Mouse (Mus musculus): ENCODE measurements around the gene Mgat1.
A peak's percentile ranks its signal among the peaks of the same experiment; 100 is the strongest.

Gene Mgat1

DNA sequence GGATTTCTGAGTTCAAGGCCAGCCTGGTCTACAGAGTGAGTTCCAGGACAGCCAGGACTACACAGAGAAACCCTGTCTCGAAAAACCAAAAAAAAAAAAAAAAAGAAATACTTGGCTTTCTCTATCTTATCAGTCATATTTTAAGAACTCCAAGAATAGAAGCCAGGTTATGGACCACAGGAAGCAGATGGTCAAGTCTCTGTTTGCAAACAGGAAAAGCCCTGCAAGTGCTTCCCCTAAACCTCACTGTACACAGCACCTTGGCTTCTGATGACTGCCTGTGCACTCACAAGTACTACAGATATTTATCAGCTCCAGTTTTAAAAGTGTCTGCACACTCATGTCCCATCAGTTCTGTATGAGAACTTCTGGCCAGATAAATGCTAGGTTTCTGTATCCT, 2.5 kb upstream of the Mgat1 start:
- no peak for DNase-seq (ENCODE audit: low spot score in 2 of 2)

GRCm38 (mm10) chr11:49242944-49243626, 906 bp upstream of the Mgat1 start:
- no peak for DNase-seq (ENCODE audit: low spot score in 2 of 2)

GRCm38 (mm10) chr11:49244595-49244930, 572 bp downstream of the Mgat1 start:
- no peak for DNase-seq (ENCODE audit: low spot score in 2 of 2)

- DNase-seq (ENCODE audit: low spot score in 2 of 2): no peak
These were observed 1.2 kb downstream of the Mgat1 start for GRCm38 (mm10) chr11:49245176-49245575.

DNA sequence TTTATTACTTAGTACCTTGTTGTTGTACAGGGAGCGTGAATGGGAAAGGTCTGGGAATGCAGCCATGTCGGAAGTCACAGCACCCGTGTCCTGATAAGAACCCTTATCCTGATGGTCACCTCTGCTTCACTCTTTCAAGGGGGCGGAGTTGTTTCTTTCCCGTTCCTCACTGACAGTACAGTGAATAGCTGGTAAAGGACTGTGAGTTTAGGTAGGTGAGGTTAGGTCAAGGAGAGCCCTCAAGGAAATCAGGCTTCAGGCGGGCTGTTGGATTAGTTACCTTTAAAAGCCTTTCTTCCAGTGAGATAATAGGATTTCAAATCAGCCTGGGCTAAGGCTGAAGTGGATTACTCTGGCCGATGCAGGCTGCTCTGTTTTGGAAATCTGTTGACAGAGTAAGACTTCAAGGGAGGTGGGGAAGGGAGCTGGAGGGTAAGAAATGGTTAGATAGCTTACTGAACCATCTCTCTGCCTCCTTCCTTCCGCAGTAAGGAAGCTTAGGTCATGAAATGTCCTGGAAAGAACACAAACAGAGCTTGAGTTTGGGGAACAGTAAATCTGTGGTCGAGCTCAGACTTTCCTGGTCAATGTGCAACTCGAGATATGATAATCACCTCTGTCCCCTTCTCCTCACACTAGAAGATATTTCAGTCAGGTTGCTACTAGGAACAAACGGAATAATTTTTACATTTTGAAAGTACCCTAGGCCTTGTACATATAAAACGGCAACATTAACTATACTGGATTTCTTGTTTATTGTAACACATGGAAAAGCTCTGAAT, 1.8 kb downstream of the Mgat1 start:
- DNase-seq (ENCODE audit: low spot score in 2 of 2): no peak

GRCm38 (mm10) chr11:49246523-49246922, 2.5 kb downstream of the Mgat1 start:
- DNase-seq (ENCODE audit: low spot score in 2 of 2): no peak

- no peak for DNase-seq (ENCODE audit: low spot score in 2 of 2)
These were observed 3.3 kb downstream of the Mgat1 start for GRCm38 (mm10) chr11:49247255-49247654.

- DNase-seq (ENCODE audit: low spot score in 2 of 2): no peak
These were observed 4.4 kb downstream of the Mgat1 start for GRCm38 (mm10) chr11:49248226-49248973.

- no peak for DNase-seq (ENCODE audit: low spot score in 2 of 2)
These were observed 5.1 kb downstream of the Mgat1 start for GRCm38 (mm10) chr11:49248974-49249700.

GRCm38 (mm10) chr11:49249811-49250421, 5.9 kb downstream of the Mgat1 start:
- DNase-seq (ENCODE audit: low spot score in 2 of 2): no peak

DNA sequence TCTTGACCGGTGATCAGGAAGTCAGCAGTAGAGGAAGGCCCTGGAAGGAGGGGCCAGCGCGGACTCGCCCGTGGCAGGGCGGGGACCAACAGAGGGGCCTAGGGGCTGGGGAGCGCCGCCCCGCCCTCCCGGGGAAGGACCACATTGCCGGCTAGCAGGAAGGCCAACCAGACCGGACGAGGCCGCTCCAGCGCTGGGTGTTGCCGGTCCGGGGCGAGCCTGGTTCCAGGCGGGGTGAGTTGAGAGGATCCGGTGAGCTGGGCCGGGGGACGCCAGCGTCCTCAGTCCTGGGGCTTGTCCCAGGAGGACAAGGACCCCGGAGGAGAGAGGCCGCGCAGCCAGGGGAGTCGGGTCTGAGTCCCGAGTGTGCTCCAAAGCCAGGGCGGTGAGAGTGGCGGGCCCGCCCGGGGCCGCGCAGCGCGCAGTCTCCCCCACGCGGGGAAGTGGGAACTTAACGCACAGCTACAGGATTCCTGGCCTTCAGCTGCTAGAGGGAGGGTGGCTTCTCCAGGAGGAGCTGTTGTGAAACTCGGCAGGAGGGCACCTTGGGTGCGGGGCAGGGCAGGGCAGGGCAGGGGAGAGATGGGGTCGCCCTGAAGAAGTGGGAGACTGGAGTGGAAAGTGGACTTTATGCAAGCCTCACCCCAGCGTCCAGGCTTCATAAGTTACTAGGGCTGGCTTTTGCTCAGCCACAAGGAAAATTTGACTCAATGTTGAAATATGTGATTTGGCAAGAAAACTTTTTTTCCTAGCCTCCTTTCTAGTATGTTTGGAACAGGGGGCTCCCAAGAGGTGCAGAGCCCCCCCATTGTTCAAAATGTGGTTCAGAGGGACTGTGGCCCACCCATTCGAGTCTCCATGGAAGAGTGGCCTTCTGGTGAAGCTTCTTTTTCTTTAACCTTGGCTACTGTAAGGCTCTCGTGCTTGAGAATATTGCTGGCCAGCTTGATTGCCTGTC, 6.7 kb downstream of the Mgat1 start:
- peak; percentile 55 to 56 for DNase-seq (ENCODE audit: low spot score in 2 of 2)

DNA sequence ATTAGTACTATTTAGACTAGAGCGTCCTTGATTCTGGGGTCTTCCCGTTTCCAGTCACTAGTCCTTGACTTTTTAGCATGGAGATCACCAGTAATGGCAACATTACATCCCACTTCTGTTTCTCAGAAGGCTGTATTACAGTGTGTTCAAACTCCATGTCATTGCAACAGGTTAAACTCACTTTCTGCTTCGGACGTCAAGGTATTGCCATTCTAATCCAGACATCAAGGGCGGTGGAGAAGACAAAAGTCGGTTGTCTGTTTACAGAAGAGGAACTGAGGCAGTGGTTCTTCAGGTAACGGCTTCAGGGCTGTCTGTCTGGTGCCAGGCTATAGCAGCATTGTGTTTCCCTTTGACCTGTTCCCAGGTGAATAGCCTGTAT, 7.4 kb downstream of the Mgat1 start:
- DNase-seq (ENCODE audit: low spot score in 2 of 2): no peak

- DNase-seq (ENCODE audit: low spot score in 2 of 2): no peak
These were observed 8.1 kb downstream of the Mgat1 start for GRCm38 (mm10) chr11:49252048-49252447.

DNA sequence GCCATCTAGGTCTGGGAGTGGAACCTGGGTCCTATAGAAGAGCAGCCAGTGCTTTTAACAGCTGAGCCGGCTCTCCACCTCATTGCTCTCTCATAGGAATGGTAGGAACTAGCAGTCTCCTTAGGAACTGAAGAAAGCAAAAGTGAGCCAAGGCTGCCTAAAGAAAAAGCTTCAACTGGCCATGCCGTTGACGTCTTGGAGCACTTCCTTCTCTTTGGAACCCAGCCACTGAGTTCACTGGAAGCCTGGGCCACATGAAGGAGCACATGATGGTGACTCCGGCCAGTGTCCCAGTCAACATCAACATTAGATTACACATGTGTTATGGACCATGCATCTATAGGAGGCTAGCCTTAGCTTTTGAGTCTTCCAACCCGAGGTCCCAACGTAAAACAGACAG, 9.0 kb downstream of the Mgat1 start:
- DNase-seq (ENCODE audit: low spot score in 2 of 2): no peak

GRCm38 (mm10) chr11:49259296-49259695, 15.3 kb downstream of the Mgat1 start:
- DNase-seq (ENCODE audit: low spot score in 2 of 2): no peak

- DNase-seq (ENCODE audit: low spot score in 2 of 2): no peak
These were observed 15.8 kb downstream of the Mgat1 start for GRCm38 (mm10) chr11:49259829-49260228.

DNA sequence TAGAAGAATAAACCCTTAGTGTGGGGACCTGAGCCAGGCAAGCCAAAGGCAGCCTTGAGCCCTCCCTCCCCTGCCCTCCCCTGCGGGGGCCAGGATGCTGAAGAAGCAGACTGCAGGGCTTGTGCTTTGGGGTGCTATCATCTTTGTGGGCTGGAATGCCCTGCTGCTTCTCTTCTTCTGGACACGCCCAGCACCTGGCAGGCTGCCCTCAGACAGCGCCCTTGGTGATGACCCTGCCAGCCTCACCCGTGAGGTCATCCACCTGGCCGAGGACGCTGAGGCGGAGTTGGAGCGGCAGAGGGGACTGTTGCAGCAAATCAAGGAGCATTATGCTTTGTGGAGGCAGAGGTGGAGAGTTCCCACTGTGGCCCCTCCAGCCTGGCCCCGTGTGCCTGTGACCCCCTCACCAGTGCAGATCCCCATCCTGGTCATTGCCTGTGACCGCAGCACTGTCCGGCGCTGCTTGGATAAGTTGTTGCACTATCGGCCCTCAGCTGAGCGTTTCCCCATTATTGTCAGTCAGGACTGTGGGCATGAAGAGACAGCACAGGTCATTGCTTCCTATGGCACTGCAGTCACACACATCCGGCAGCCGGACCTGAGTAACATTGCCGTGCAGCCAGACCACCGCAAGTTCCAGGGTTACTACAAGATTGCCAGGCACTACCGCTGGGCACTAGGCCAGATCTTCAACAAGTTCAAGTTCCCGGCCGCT, 16.8 kb downstream of the Mgat1 start:
- no peak for DNase-seq (ENCODE audit: low spot score in 2 of 2)

DNA sequence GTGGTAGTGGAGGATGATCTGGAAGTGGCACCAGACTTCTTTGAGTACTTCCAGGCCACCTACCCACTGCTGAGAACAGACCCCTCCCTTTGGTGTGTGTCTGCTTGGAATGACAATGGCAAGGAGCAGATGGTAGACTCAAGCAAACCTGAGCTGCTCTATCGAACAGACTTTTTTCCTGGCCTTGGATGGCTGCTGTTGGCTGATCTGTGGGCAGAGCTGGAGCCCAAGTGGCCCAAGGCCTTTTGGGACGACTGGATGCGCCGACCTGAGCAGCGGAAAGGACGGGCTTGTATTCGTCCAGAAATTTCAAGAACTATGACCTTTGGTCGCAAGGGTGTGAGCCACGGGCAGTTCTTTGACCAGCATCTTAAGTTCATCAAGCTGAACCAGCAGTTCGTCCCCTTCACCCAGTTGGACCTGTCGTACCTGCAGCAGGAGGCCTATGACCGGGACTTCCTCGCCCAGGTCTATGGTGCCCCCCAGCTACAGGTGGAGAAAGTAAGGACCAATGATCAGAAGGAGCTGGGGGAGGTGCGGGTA, 17.4 kb downstream of the Mgat1 start:
- no peak for DNase-seq (ENCODE audit: low spot score in 2 of 2)

GRCm38 (mm10) chr11:49262286-49262685, 18.3 kb downstream of the Mgat1 start:
- no peak for DNase-seq (ENCODE audit: low spot score in 2 of 2)

GRCm38 (mm10) chr11:49263149-49263548, 19.2 kb downstream of the Mgat1 start:
- no peak for DNase-seq (ENCODE audit: low spot score in 2 of 2)
